Mouse (Mus musculus): ENCODE measurements around the gene Apol6.

DNA sequence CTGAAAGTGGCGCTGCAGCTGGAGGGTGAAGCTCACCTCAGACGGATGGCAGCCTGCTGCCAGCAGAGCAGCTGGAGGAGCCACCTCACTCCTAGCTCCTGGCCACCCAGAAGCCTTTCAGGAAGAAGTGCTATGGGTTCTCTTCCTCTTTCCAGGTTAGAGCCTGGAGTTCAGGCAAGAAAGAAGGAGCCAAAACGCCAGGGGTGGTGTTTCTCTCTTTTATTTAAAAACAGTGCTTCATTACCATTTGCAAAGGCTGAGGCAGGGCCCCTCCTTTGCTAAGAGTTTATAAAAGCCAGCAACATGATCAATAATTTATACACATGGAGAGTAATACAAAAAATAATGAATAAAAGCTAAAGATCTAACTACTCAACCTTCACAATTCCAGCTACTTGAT lies 34.3 kb downstream of the Apol6 start:
- TF ChIP-seq CTCF (IDR thresholded peaks at IDR 0.05; ENCODE audit: borderline replicate concordance, control insufficient read depth, extremely low read depth, insufficient read depth, low read length, poor library complexity) (no peak), POLR2A (IDR thresholded peaks at IDR 0.05; ENCODE audit: control insufficient read depth, extremely low read depth, insufficient read depth, low read length, poor library complexity) (no peak)

All from thymus, adult 2 months (tissue).